Mouse (Mus musculus) heart, postnatal 0 days (tissue): ENCODE results near the gene Cabp4. TPM values are rescaled to one million over a fixed set of nuclear protein-coding genes. Genes with fewer than 3 reads are reported as not detected.
A peak's percentile ranks its signal among the peaks of the same experiment; 100 is the strongest.
"Not testable (repeated sequence)": the region's sequence is repeated elsewhere in the genome, so short reads cannot be mapped to it uniquely, and the experiment has no call there.

Experiments
- ATAC-seq: fragments of 200-750 bp; cut with Nextera tagmentation; 2 replicates; pipeline ENCODE4 v1.8.0; 2017; ENCODE audit warnings: low read depth, moderate number of reproducible peaks, moderate library complexity; ENCODE audit not compliant: insufficient read depth
- DNase-seq: peaks from one replicate; pipeline ENCODE4 v3.0.0-alpha.2; 2016; ENCODE audit warnings: low spot score
- H3K27ac ChIP-seq: fragments of 300-500 bp; sonication (generic); 2 replicates; pipeline ENCODE4 v1.5.1; 2014; ENCODE audit warnings: low read depth, mild to moderate bottlenecking
- H3K27me3 ChIP-seq: fragments of 300-500 bp; sonication (generic); 2 replicates; pipeline ENCODE4 v1.6.1; 2014; ENCODE audit warnings: low read length, mixed read lengths; ENCODE audit not compliant: control insufficient read depth, insufficient read depth
- H3K36me3 ChIP-seq: fragments of 300-500 bp; sonication (generic); replicated peaks from 2 replicates; pipeline ENCODE4 v1.6.1; 2014; ENCODE audit warnings: low read length, mixed read lengths; ENCODE audit not compliant: control insufficient read depth, insufficient read depth
- H3K4me1 ChIP-seq: fragments of 300-500 bp; sonication (generic); 2 replicates; pipeline ENCODE4 v1.6.1; 2014; ENCODE audit warnings: antibody characterized with exemption; ENCODE audit not compliant: control insufficient read depth, insufficient read depth
- H3K4me2 ChIP-seq: fragments of 300-500 bp; sonication (generic); 2 replicates; pipeline ENCODE4 v1.6.1; 2014; ENCODE audit warnings: low read depth, mild to moderate bottlenecking, low read length, moderate library complexity
- H3K4me3 ChIP-seq: fragments of 300-500 bp; sonication (generic); 2 replicates; pipeline ENCODE4 v1.5.1; 2014; ENCODE audit warnings: low read depth, low read length
- H3K9ac ChIP-seq: fragments of 300-500 bp; sonication (generic); replicated peaks from 2 replicates; pipeline ENCODE4 v1.6.1; 2014; ENCODE audit warnings: low read depth, low read length, mixed read lengths
- H3K9me3 ChIP-seq: fragments of 300-500 bp; sonication (generic); replicated peaks from 2 replicates; pipeline ENCODE4 v1.6.1; 2016; ENCODE audit warnings: low read length; ENCODE audit not compliant: control insufficient read depth
- CTCF ChIP-seq: IDR thresholded peaks from 2 replicates; pipeline ENCODE4 v1.5.1; 2016; ENCODE audit warnings: antibody characterized with exemption, control low read depth, low read depth
- EP300 ChIP-seq: IDR thresholded peaks from 2 replicates; pipeline ENCODE4 v1.6.1; 2016; ENCODE audit warnings: antibody characterized with exemption, low read depth
- WGBS: fragments of 180-500 bp; shearing (Covaris S2); extraction: QIAGEN DNeasy Blood & Tissue Kit; methylation state at CpG from one replicate; pipeline ENCODE4 v1.1.7; 2014; 5-methylcytosine and 5-hydroxymethylcytosine counted together
- polyA plus RNA-seq: library from polyadenylated mRNA; unstranded; fragments of >200 nt; fragmentation: Nextera tagmentation; extraction: Ambion mirVana; gene quantifications from 2 replicates; pipeline ENCODE4 v1.2.1, GENCODE M21; 2015
- total RNA-seq: library from RNA; depleted of rRNA; stranded (reverse); fragments of >200 nt; gene quantifications from 2 replicates; pipeline ENCODE4 v1.2.3, GENCODE M21; 2014; ENCODE audit warnings: low replicate concordance

Gene Cabp4
- total and polyA plus RNA-seq, 2 experiments from 2014 or later, result 0.11 TPM; not detected in 1

- H3K36me3 ChIP-seq, result peaks cover 19% of the 10 kb centered on the region
- H3K4me2 ChIP-seq, result no peak overlapping the region
- WGBS, result 76% methylated on average over 5 of the region's 5 CpGs
- H3K4me3 ChIP-seq, result no peak overlapping the region
- no peak for DNase-seq
- no peak for TF ChIP-seq CTCF
- no peak for TF ChIP-seq EP300
- H3K9ac ChIP-seq, result no peak overlapping the region
- H3K27me3 ChIP-seq, result no peaks in the 10 kb centered on the region
- no peaks in the 10 kb centered on the region for H3K4me1 ChIP-seq
- ATAC-seq, result no peak
- no peaks in the 10 kb centered on the region for H3K9me3 ChIP-seq
- H3K27ac ChIP-seq, result no peak overlapping the region
These were observed 7.4 kb downstream of the Cabp4 start for GRCm38 (mm10) chr19:4136463-4136862.

GRCm38 (mm10) chr19:4135963-4136345 is 7.9 kb downstream of the Cabp4 start:
- H3K27ac ChIP-seq, H3K4me2 ChIP-seq, H3K4me3 ChIP-seq, DNase-seq, H3K9ac ChIP-seq, H3K27me3 ChIP-seq, H3K9me3 ChIP-seq, H3K4me1 ChIP-seq: not testable (repeated sequence)
- TF ChIP-seq CTCF, result peak; percentile 38
- WGBS, result 10% methylated on average over 8 of the region's 8 CpGs
- H3K36me3 ChIP-seq, result peaks cover 24% of the 10 kb centered on the region
- peak; percentile 52; the same call in 1 of the 2 replicates for ATAC-seq

- not testable (repeated sequence) for H3K9ac ChIP-seq, H3K27ac ChIP-seq, H3K4me3 ChIP-seq, ATAC-seq, H3K9me3 ChIP-seq, H3K4me1 ChIP-seq, H3K4me2 ChIP-seq, H3K27me3 ChIP-seq, DNase-seq
- H3K36me3 ChIP-seq, result peaks cover 26% of the 10 kb centered on the region
- WGBS, result 83% methylated on average over 6 of the region's 6 CpGs
These were observed 8.4 kb downstream of the Cabp4 start for GRCm38 (mm10) chr19:4135229-4135962.

- no peaks in the 10 kb centered on the region for H3K9me3 ChIP-seq
- WGBS, result 74% methylated on average over 4 of the region's 4 CpGs
- no peak for ATAC-seq
These were observed 9.5 kb downstream of the Cabp4 start for GRCm38 (mm10) chr19:4134354-4134753.

GRCm38 (mm10) chr19:4131768-4132167 is 12.1 kb downstream of the Cabp4 start:
- no peak for ATAC-seq
- H3K9ac ChIP-seq, result no peak overlapping the region
- WGBS, result 84% methylated on average over 2 of the region's 2 CpGs
- H3K27me3 ChIP-seq, result no peaks in the 10 kb centered on the region
- no peak overlapping the region for H3K4me2 ChIP-seq
- no peaks in the 10 kb centered on the region for H3K9me3 ChIP-seq
- peaks cover 7% of the 10 kb centered on the region; the same call in 1 of the 2 replicates for H3K4me1 ChIP-seq
- peaks cover 42% of the 10 kb centered on the region for H3K36me3 ChIP-seq
- DNase-seq, result no peak
- TF ChIP-seq CTCF (no peak), EP300 (no peak)
- no peak overlapping the region for H3K27ac ChIP-seq
- H3K4me3 ChIP-seq, result no peak overlapping the region

More at GRCm38 (mm10) chr19:4134354-4134753, 9.5 kb downstream of the Cabp4 start:
- no peak for DNase-seq
- no peak overlapping the region for H3K27ac ChIP-seq
- H3K4me2 ChIP-seq, result no peak overlapping the region
- TF ChIP-seq EP300 (no peak), CTCF (no peak)
- H3K27me3 ChIP-seq, result no peaks in the 10 kb centered on the region
- H3K9ac ChIP-seq, result no peak overlapping the region
- H3K36me3 ChIP-seq, result peaks cover 26% of the 10 kb centered on the region
- peaks cover 2% of the 10 kb centered on the region; the same call in 1 of the 2 replicates for H3K4me1 ChIP-seq
- no peak overlapping the region for H3K4me3 ChIP-seq

GRCm38 (mm10) chr19:4131075-4131474 is 12.8 kb downstream of the Cabp4 start:
- Histone ChIP-seq H3K9ac (no peak overlapping the region), H3K27ac (no peak overlapping the region), H3K4me2 (no peak overlapping the region), H3K36me3 (peaks cover 42% of the 10 kb centered on the region), H3K27me3 (no peaks in the 10 kb centered on the region), H3K4me3 (no peak overlapping the region), H3K9me3 (no peaks in the 10 kb centered on the region), H3K4me1 (peaks cover 12% of the 10 kb centered on the region; the same call in 1 of the 2 replicates)
- DNase-seq (no peak), ATAC-seq (no peak)
- no peak for TF ChIP-seq EP300
- TF ChIP-seq CTCF, result no peak
- WGBS, result 87% methylated on average over 5 of the region's 5 CpGs
